Mouse (Mus musculus): ENCODE data around the gene Cxcl9.

Cxcl9 gene

DNA sequence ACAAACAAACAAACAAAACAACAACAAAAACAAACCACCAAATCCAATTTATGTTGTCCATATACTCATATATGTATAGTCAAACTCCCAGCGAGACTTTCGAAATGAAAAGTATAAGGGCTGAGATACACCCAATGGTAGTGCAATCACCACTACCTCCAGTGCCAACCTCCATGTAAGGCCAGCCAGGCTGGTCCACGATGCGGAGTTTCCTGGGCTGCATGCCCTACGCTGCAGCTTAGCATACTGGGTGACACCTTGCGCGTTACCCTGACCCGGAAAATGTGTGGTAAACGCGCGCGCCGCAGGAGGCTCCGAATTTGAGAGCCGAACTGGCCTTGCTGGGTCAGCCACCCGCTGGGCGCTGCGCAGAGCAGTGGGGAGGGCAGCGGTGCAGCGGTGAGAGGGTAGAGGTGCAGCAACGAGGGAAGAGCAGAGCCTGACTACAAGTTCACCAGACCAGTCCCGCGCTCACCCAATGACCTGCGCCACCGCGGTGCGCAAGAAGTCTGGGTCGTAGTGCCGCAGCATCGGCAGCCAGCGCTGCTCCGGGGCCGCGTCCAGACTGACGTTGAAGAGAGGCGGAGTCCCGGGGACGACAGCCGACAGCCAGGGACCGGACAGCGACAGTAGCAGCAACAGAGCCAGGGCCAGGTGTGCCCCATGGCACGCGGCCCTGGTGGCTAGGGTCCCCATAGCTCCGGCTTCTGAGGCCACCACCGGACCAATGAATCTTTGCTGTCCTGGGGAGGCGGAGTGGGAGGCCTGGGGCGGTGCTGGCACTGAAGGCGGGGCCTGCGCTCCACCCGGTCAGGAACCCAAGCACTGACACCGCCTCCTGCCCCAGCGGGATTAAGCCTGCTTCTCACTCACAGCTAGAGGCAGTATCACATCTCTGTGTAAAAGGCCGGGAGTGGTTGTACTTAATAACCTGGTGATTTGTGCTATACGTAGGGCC, 50.2 kb downstream of the Cxcl9 start, which contains the start of gene Naaa:
Naaa (minus strand) TSS at position 734 of the 958 bp plus-strand sequence.
- DNase-seq: peak; percentile 94
